Mouse (Mus musculus) embryo, embryonic 10 days (tissue): Measurements from ENCODE around the gene Wnt9a.
"Not testable (repeated sequence)": the region's sequence is repeated elsewhere in the genome, so short reads cannot be mapped to it uniquely, and the experiment has no call there.

ENCODE experiments used
- DNase-seq: peaks from one replicate; pipeline ENCODE4 v3.0.0-alpha.2; 2015; ENCODE audit warnings: low spot score

Wnt9a gene

DNA sequence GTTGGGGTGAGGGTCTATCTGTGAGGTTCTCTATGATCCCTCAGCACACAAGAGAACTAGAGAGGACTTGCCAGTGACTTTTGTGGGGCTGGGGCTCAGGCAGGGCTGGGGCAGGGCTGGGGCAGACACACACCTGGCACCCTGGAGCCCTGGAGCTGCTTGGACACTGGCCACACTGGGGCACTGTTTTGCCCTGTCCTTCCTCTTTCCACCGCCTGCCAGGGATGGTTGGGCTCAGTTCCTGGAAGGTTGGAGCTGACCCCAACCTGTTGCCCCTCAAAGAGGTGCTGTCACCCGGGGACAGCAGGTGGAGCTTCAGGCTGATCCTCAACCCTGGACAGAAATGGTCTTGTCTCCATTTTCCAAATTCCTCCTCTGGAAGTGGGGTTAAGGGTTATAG, 29.2 kb downstream of the Wnt9a start:
- no peak for DNase-seq

DNA sequence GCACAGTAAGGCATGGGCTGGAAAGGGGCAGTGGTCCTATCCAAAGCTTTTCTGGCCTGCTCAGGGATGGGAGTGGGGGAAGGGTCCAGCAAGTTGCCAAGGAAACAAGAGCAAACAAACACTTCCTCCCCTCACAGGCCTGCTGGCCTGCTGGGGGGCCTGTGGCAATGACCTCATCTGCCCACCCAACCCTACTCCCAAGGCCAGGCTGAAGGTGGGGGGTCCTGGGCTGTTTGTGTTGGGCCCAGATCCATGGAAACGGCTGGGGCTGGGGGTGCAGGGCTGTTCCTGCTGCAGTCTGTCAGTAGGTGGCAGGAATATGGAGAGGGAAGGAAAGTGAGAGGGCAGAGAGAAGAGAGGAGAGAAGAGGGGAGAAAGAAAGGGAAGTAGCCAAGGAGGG, 29.7 kb downstream of the Wnt9a start:
- DNase-seq, result peak; percentile 37

DNA sequence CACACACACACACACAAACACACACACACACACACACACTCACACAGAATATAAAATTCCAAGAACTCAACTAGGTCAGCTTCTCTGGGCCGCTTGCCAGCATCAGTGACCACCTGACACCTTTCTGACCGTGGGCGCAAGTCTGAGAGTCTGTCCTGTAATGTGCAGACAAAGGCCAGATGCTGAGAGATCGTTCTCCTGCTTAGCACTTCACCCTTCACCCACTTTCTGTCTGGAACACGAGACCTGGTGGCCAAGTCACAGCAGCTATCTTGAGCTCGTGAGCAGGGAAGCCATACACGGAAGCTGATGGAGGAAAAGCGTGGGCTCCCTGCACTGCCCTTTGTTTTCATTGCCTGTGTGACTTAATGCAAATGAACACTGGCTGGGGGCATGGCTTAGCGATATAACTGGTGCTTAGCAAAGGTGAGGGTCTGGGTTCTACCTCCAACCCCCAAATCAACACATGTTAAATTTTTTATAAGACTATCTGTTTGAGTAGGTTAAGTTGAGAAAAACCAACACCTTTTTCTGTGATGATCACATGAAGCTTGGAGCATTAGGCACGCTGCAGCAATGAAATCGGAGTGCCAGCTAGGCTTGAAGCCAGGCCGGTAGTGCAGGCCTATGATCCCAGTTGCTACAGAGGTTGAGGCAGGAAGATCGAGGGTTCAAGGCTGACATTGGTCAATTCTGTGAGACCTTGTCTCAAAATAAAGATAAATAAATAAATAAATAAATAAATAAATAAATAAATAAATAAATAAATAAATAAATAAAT, 31.4 kb downstream of the Wnt9a start:
- no peak for DNase-seq

GRCm38 (mm10) chr11:59338736-59339120, 32.0 kb downstream of the Wnt9a start:
- DNase-seq, result no peak

DNA sequence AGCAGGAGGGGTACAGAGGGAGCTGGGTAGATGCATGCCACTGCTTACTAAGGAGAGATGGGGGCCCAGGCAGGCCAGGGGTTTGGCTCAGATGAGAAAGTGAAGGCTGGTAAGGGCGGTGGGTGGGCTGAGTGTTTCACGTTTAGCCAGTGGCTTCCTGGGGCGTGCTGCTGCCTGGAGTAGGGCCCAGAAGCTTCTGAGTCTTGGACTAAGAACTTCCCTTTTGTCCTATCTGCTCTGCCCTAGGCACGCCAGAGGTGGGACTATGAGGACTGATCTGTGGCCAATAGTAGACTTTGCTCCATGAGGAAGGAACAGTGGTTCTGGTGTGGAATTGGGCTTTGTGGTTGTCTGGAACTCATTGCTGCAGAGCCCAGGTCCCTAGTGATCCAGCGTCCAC, 36.2 kb downstream of the Wnt9a start:
- no peak for DNase-seq

- no peak for DNase-seq
Measured at GRCm38 (mm10) chr11:59346166-59346910, 39.6 kb downstream of the Wnt9a start.

- peak; percentile 40 for DNase-seq
Measured at GRCm38 (mm10) chr11:59350326-59350725, 43.6 kb downstream of the Wnt9a start.

- no peak for DNase-seq
Measured at GRCm38 (mm10) chr11:59354793-59355192, 48.1 kb downstream of the Wnt9a start.

GRCm38 (mm10) chr11:59356874-59357289, 50.2 kb downstream of the Wnt9a start:
- DNase-seq, result no peak

GRCm38 (mm10) chr11:59361291-59361690, 54.6 kb downstream of the Wnt9a start:
- no peak for DNase-seq

GRCm38 (mm10) chr11:59364007-59364406, 57.3 kb downstream of the Wnt9a start:
- DNase-seq, result no peak

DNA sequence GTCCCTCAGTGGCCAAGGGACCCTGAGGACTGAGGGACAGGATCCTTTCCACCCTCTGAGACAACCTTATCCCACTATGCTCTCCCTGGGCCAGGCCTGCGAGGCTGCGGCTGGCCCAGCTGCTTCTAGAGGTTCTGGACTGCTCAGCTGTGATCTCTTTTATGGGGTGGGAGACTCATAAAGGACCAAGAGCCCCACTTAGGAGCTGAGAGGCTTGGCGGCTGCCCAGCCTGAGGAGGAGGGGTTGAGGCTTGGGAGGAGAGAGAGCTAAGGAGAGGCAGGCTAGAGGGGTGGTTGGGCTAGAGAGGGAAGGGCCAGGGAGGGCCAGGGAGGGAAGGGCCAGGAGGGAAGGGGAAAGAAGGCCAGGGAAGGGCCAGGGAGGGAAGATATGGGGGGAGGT, 57.7 kb downstream of the Wnt9a start:
- no peak for DNase-seq

DNA sequence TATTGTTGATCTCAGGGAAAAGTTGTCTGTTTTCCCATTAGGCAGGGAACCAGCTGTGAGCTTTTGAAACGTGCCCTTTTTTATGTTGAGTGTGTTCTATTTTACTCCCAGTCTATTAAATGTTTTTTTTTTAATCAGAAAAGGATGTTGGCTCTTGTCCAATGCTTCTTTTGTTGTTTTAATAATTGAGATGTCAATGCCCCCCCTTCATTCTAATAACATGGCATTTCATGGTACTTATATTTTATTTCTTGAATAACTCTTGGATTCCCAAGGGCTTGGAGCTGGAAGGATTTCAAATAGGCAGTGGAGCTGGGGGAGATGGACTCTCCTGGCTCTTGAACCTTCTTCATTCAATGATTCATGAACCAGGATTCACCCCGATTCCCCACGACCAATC, 59.3 kb downstream of the Wnt9a start:
- no peak for DNase-seq

GRCm38 (mm10) chr11:59366633-59367032, 59.9 kb downstream of the Wnt9a start:
- DNase-seq, result peak; percentile 64

- not testable (repeated sequence) for DNase-seq
Measured at GRCm38 (mm10) chr11:59367955-59368354, 61.2 kb downstream of the Wnt9a start.

GRCm38 (mm10) chr11:59369848-59370247, 63.1 kb downstream of the Wnt9a start:
- DNase-seq, result no peak

DNA sequence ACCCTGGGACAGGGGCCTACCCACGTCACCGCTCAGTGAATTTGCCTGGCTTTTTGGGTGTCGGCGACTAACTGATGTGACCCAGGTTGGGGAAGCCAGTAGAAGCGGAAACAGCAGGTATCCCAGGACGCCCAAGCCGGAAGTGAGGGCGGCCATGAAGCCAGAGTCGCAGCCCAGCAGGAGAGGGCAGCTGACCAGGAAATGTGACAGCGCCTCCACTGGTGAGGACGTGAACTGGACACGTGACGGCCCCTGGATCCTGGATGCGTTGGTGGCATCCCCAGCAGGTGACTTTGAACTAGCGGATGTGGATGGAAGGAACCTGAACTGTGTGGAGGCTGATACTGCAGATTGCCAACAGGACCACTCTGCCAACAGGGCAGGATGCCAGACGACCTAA, 68.7 kb downstream of the Wnt9a start, which contains the start of gene Prss38:
Gene Prss38 (minus strand): TSS at position 183 of the 400 bp plus-strand sequence.
- DNase-seq, result no peak

- no peak for DNase-seq
Measured at GRCm38 (mm10) chr11:59377999-59378398, 71.3 kb downstream of the Wnt9a start.

DNA sequence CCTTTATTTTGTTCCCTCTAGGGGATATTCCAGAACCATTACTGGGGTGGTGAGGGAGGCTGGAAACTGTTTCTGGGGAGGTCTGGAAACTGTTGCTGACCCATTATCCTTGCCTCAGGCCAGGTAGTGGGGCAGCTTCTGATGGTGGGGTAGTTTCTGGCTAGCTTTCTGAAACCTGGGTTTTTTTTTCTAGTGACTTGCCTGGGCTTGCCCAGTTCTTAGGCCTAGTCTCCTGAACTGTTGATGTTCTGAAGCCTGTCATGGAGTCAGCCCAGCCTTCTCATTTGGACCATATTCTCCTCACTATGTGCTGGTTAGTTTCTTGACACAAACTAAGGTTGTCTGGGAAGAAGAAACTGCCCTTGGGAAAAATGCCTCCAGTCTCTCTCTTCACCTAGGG, 72.8 kb downstream of the Wnt9a start:
- DNase-seq, result no peak
